Mouse (Mus musculus) liver, adult 2 months (tissue): ENCODE measurements around the gene Csrp1.

Experiments used
- CTCF ChIP-seq: fragments of 200-500 bp; IDR thresholded peaks from 2 replicates; pipeline ENCODE4 v1.5.1; 2011; ENCODE audit warnings: low read depth, low read length, control low read depth
- POLR2A ChIP-seq: fragments of 200-500 bp; IDR thresholded peaks from 2 replicates; pipeline ENCODE4 v1.6.1; 2011; ENCODE audit warnings: low read length, control low read depth; ENCODE audit not compliant: insufficient read depth; ENCODE audit errors: extremely low read depth

DNA sequence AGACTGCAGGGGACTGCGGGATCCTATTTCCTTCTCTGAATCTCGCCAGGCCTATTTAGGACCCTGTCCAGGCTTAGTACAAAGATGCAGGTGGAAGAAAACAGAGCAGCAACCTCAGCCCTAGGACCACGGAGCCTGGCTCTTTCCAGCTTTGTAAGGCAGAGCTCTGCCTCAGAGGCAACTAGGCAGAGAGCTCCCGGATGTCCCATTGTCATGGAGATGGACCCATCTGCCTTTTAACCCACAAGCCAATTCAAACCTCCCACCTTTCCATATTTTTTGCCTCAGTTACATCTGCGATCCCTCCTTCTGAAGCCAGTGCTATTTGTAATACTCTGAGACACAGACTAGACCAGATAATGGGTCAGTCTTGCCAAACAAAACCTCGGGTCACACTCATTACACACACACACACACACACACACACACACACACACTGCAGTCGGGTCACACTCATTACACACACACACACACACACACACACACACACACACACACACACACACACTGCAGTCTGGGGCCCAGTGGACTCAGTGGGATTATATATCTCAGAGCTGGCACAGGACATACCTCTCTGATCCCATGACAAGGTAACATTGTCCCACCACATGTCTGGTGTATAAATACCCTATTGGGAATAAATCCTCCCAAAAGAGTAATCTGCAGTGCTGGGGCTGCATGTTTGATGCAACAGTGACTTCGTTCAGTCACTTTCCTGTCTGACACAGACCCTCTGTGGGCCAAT, 42.8 kb upstream of the Csrp1 start:
- no peak for TF ChIP-seq POLR2A
- TF ChIP-seq CTCF: no peak
